Mouse (Mus musculus) right cerebral cortex, postnatal 10 days (tissue): ENCODE data around the gene Gm36210.
A peak's percentile ranks its signal among the peaks of the same experiment; 100 is the strongest.

Experiments
- DNase-seq, 2 experiments: peaks; one replicate each; pipeline ENCODE4 v3.0.0; 2021; ENCODE audit warnings: low spot score in 2 of 2

The Gm36210 gene

GRCm38 (mm10) chr7:4906466-4906950 is at the start of gene Gm36210:
Gene Gm36210 (minus strand): TSS chr7:4906516.
- DNase-seq = no peak

GRCm38 (mm10) chr7:4953815-4954445 is 47.6 kb upstream of the Gm36210 start:
- peak; percentile 51 to 55 for DNase-seq

- DNase-seq = no peak
Observed at GRCm38 (mm10) chr7:4950561-4951342, 44.4 kb upstream of the Gm36210 start.

- no peak for DNase-seq
Observed at GRCm38 (mm10) chr7:4948386-4948785, 42.1 kb upstream of the Gm36210 start.

GRCm38 (mm10) chr7:4947855-4948254 is 41.5 kb upstream of the Gm36210 start:
- DNase-seq = no peak

GRCm38 (mm10) chr7:4943223-4943815 is 37.0 kb upstream of the Gm36210 start:
- peak; percentile 91 for DNase-seq

- DNase-seq = no peak
Observed at GRCm38 (mm10) chr7:4942673-4943072, 36.4 kb upstream of the Gm36210 start.

- DNase-seq = peak; percentile 72 to 85
Observed at GRCm38 (mm10) chr7:4940068-4940479, 33.8 kb upstream of the Gm36210 start.

GRCm38 (mm10) chr7:4938456-4938855 is 32.1 kb upstream of the Gm36210 start:
- peak in 1 of 2 experiments; percentile 75 for DNase-seq

- no peak for DNase-seq
Observed at GRCm38 (mm10) chr7:4937392-4937791, 31.1 kb upstream of the Gm36210 start.

GRCm38 (mm10) chr7:4936832-4937231 is 30.5 kb upstream of the Gm36210 start:
- DNase-seq = no peak

- no peak for DNase-seq
Observed at GRCm38 (mm10) chr7:4934160-4934914, 28.0 kb upstream of the Gm36210 start.

- DNase-seq = no peak
Observed at GRCm38 (mm10) chr7:4933103-4933502, 26.8 kb upstream of the Gm36210 start.

GRCm38 (mm10) chr7:4928323-4928722 is 22.0 kb upstream of the Gm36210 start:
- no peak for DNase-seq

GRCm38 (mm10) chr7:4927711-4928110 is 21.4 kb upstream of the Gm36210 start:
- no peak for DNase-seq

- no peak for DNase-seq
Observed at GRCm38 (mm10) chr7:4926849-4927248, 20.5 kb upstream of the Gm36210 start.

GRCm38 (mm10) chr7:4925441-4926381 is 19.4 kb upstream of the Gm36210 start, which contains the start of gene Ssc5d:
Gene Ssc5d (plus strand): TSS chr7:4925785.
- DNase-seq = peak; percentile 49 to 56

- DNase-seq = no peak
Observed at GRCm38 (mm10) chr7:4924891-4925301, 18.6 kb upstream of the Gm36210 start.

- no peak for DNase-seq
Observed at GRCm38 (mm10) chr7:4924483-4924882, 18.2 kb upstream of the Gm36210 start.

- peak; percentile 75 to 76 for DNase-seq
Observed at GRCm38 (mm10) chr7:4923586-4924364, 17.5 kb upstream of the Gm36210 start.
